Mouse (Mus musculus) olfactory bulb, adult 2 months (tissue): ENCODE measurements around the gene Mrc2.

ENCODE experiments used
- CTCF ChIP-seq: fragments of 200-500 bp; IDR thresholded peaks from 2 replicates; pipeline ENCODE4 v1.5.1; 2012; ENCODE audit warnings: low read depth, mild to moderate bottlenecking, low read length, moderate library complexity; ENCODE audit not compliant: insufficient read depth
- POLR2A ChIP-seq: fragments of 200-500 bp; IDR thresholded peaks from 2 replicates; pipeline ENCODE4 v1.6.1; 2012; ENCODE audit warnings: mild to moderate bottlenecking, low read depth, low read length, moderate library complexity; ENCODE audit not compliant: insufficient read depth

DNA sequence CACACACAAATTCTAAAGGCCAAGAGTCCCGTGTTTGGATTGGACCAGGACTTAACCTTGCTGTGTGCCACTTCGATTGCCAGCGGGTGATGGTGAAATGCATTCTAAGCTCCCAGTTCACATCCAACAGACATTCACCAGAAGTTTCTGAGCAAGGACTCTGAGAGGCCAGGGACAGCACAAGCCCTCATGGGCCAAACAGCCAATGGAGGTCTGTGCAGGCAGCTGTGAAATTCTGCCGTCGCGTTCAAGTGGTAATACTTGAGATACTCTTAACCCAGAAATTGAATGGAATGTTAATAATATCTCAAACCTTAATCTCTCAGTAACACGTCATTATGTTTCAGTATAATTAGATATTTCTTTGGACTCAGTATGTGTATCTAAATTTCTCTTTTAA lies 17.8 kb downstream of the Mrc2 start:
- no peak for TF ChIP-seq CTCF
- TF ChIP-seq POLR2A, result no peak
